Mouse (Mus musculus): ENCODE results near the gene Sncb. TPM values are rescaled to one million over a fixed set of nuclear protein-coding genes. Genes with fewer than 3 reads are reported as not detected.
A peak's percentile ranks its signal among the peaks of the same experiment; 100 is the strongest.

Sncb gene
- polyA plus RNA-seq, 1 experiment = 851 TPM

DNA sequence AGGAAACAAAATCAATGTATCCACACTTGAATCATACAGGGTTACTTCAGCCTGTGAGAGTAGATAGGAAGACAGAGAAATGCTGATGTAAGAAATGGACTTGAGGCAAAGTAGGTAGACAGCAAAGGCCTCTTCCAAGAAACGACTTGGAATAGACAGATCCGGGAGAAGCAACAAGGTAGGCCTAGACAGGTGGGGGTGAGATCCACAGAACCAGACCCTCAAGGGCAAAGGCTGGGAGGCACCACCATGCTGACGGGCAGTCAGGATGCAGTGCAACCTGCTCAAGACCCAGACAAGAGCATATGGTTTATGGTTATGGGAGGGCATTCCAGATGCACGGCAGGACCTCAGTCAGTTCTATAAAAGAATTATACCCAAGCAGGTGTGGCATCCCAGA, 617 bp upstream of the Sncb start:
- Histone ChIP-seq H3K27me3 (ENCODE audit: control insufficient read depth, insufficient read depth, low read length) (no peaks in the 10 kb centered on the region), H3K4me1 (ENCODE audit: control insufficient read depth, insufficient read depth, low read length) (peaks cover 17% of the 10 kb centered on the region), H3K4me3 (replicated peaks; ENCODE audit: insufficient read depth, low read depth, low read length) (peak overlapping the region; percentile 71), H3K27ac (ENCODE audit: insufficient read depth, low read length) (peak overlapping the region; percentile 85)
- 60% methylated on average over 4 of the region's 4 CpGs for WGBS
- peak in 1 of 2 experiments; percentile 38 for DNase-seq
- TF ChIP-seq POLR2A (IDR thresholded peaks at IDR 0.05; ENCODE audit: borderline replicate concordance, insufficient read depth, low read length) (no peak), CTCF (IDR thresholded peaks at IDR 0.05; ENCODE audit: borderline replicate concordance, insufficient read depth, low read depth, low read length) (no peak)

- peaks cover 23% of the 10 kb centered on the region for H3K4me1 ChIP-seq (ENCODE audit: control insufficient read depth, insufficient read depth, low read length)
- WGBS = 3% methylated on average over 44 of the region's 44 CpGs
- H3K4me3 ChIP-seq (replicated peaks; ENCODE audit: insufficient read depth, low read depth, low read length) = peak overlapping the region; percentile 71
- no peaks in the 10 kb centered on the region for H3K27me3 ChIP-seq (ENCODE audit: control insufficient read depth, insufficient read depth, low read length)
- DNase-seq = peak; percentile 75 to 81
- peak overlapping the region; percentile 85 for H3K27ac ChIP-seq (ENCODE audit: insufficient read depth, low read length)
- TF ChIP-seq CTCF (IDR thresholded peaks at IDR 0.05; ENCODE audit: borderline replicate concordance, insufficient read depth, low read depth, low read length) (no peak), POLR2A (IDR thresholded peaks at IDR 0.05; ENCODE audit: borderline replicate concordance, insufficient read depth, low read length) (no peak)
Observed at GRCm38 (mm10) chr13:54765281-54766191, 859 bp downstream of the Sncb start.

- 33% methylated on average over 7 of the region's 7 CpGs for WGBS
- peak in 1 of 2 experiments; percentile 39 for DNase-seq
- H3K27ac ChIP-seq (ENCODE audit: insufficient read depth, low read length) = peak overlapping the region; percentile 81; the same call in 1 of the 2 replicates
- no peaks in the 10 kb centered on the region for H3K27me3 ChIP-seq (ENCODE audit: control insufficient read depth, insufficient read depth, low read length)
- TF ChIP-seq POLR2A (IDR thresholded peaks at IDR 0.05; ENCODE audit: borderline replicate concordance, insufficient read depth, low read length) = no peak
- TF ChIP-seq CTCF (IDR thresholded peaks at IDR 0.05; ENCODE audit: borderline replicate concordance, insufficient read depth, low read depth, low read length) = no peak
- peaks cover 38% of the 10 kb centered on the region for H3K4me1 ChIP-seq (ENCODE audit: control insufficient read depth, insufficient read depth, low read length)
- no peak overlapping the region for H3K4me3 ChIP-seq (replicated peaks; ENCODE audit: insufficient read depth, low read depth, low read length)
Observed at GRCm38 (mm10) chr13:54760906-54761305, 5.5 kb downstream of the Sncb start.

DNA sequence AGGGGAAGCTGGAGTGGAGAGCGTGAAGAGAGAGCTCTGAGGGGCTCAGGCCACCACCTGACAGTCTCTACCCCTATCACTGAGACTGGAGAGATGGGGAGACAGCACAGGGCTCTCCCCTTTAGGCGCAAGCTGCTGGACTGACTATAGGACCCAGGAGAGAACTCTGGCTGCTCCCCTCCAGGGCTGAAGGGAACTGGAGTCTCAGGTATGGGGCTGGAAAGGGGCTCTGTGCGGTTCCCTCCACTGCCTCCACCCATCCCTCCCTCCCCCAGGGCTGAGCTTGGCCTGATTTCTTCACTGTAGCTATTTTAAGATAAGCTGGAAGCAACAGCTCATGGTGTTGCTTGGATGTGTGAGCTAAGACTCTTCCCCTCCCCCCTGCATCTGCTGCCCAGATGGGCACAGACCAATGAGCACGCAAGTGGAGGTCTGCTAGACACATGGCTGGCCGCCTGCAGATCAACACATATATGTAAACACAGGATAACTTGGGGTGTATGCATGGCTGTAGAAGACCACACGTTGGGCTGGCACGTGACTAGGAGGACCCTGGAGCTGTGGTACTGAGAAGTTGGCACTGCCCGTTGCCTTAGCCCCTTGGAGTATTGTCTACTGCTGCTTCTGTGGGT, 6.1 kb downstream of the Sncb start:
- 18% methylated on average over 8 of the region's 8 CpGs for WGBS
- TF ChIP-seq CTCF (IDR thresholded peaks at IDR 0.05; ENCODE audit: borderline replicate concordance, insufficient read depth, low read depth, low read length) (no peak), POLR2A (IDR thresholded peaks at IDR 0.05; ENCODE audit: borderline replicate concordance, insufficient read depth, low read length) (no peak)
- H3K27ac ChIP-seq (ENCODE audit: insufficient read depth, low read length) = peak overlapping the region; percentile 81
- DNase-seq = peak; percentile 68 to 78
- H3K4me3 ChIP-seq (replicated peaks; ENCODE audit: insufficient read depth, low read depth, low read length) = no peak overlapping the region
- H3K27me3 ChIP-seq (ENCODE audit: control insufficient read depth, insufficient read depth, low read length) = no peaks in the 10 kb centered on the region
- H3K4me1 ChIP-seq (ENCODE audit: control insufficient read depth, insufficient read depth, low read length) = peaks cover 42% of the 10 kb centered on the region

- 12% methylated on average over 7 of the region's 7 CpGs for WGBS
- Histone ChIP-seq H3K27me3 (ENCODE audit: control insufficient read depth, insufficient read depth, low read length) (no peaks in the 10 kb centered on the region), H3K27ac (ENCODE audit: insufficient read depth, low read length) (peak overlapping the region; percentile 81; the same call in 1 of the 2 replicates), H3K4me3 (replicated peaks; ENCODE audit: insufficient read depth, low read depth, low read length) (no peak overlapping the region), H3K4me1 (ENCODE audit: control insufficient read depth, insufficient read depth, low read length) (peaks cover 48% of the 10 kb centered on the region)
- TF ChIP-seq CTCF (IDR thresholded peaks at IDR 0.05; ENCODE audit: borderline replicate concordance, insufficient read depth, low read depth, low read length) (no peak), POLR2A (IDR thresholded peaks at IDR 0.05; ENCODE audit: borderline replicate concordance, insufficient read depth, low read length) (no peak)
- peak; percentile 49 to 60 for DNase-seq
Observed at GRCm38 (mm10) chr13:54759496-54759895, 6.9 kb downstream of the Sncb start.

- peaks cover 46% of the 10 kb centered on the region for H3K4me1 ChIP-seq (ENCODE audit: control insufficient read depth, insufficient read depth, low read length)
- TF ChIP-seq CTCF (IDR thresholded peaks at IDR 0.05; ENCODE audit: borderline replicate concordance, insufficient read depth, low read depth, low read length) (no peak), POLR2A (IDR thresholded peaks at IDR 0.05; ENCODE audit: borderline replicate concordance, insufficient read depth, low read length) (no peak)
- H3K27ac ChIP-seq (ENCODE audit: insufficient read depth, low read length) = peak overlapping the region; percentile 81
- H3K4me3 ChIP-seq (replicated peaks; ENCODE audit: insufficient read depth, low read depth, low read length) = peak overlapping the region; percentile 56
- under 1% methylated on average over 29 of the region's 29 CpGs for WGBS
- DNase-seq = peak; percentile 56 to 62
- no peaks in the 10 kb centered on the region for H3K27me3 ChIP-seq (ENCODE audit: control insufficient read depth, insufficient read depth, low read length)
Observed at GRCm38 (mm10) chr13:54758756-54759470, 7.5 kb downstream of the Sncb start.

DNA sequence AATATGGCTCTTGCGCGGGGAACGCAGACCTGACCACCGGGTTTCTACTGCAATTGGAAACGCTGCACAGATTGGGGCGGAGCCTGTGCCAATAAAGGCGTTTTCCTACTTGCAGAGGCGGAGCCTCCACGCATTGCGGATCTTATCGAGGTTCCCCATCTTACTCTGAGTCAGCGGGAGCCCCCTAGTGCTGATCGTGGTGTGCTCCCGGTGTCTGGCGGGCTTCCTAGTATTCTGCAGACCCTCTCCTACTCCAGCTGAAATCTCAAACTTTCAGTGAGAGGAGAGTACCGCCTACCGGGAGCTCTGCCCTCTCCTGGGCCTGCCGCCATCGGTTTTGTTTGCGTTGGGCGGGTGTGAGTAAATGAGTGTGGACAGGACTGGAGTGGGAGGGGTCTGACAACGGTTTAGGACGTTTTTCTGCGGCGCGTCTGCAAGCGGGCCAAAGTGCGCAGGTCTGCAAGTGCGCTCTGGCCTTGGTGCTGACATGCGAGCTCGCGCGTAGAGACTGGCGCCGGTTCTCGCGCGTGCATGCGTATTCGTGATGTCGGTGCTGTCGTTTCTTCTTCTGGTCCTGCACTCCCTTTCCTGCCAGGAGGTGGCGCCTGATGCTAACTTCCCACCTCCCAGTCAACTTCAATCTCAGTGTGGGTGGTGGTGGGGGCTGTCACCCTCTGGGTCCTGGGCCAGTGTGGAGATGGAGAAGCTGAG, 8.2 kb downstream of the Sncb start:
- peak overlapping the region; percentile 56 for H3K4me3 ChIP-seq (replicated peaks; ENCODE audit: insufficient read depth, low read depth, low read length)
- peak; percentile 63 for TF ChIP-seq POLR2A (IDR thresholded peaks at IDR 0.05; ENCODE audit: borderline replicate concordance, insufficient read depth, low read length)
- peak; percentile 95 for TF ChIP-seq CTCF (IDR thresholded peaks at IDR 0.05; ENCODE audit: borderline replicate concordance, insufficient read depth, low read depth, low read length)
- H3K27ac ChIP-seq (ENCODE audit: insufficient read depth, low read length) = peak overlapping the region; percentile 87
- WGBS = under 1% methylated on average over 43 of the region's 43 CpGs
- peaks cover 51% of the 10 kb centered on the region for H3K4me1 ChIP-seq (ENCODE audit: control insufficient read depth, insufficient read depth, low read length)
- no peaks in the 10 kb centered on the region for H3K27me3 ChIP-seq (ENCODE audit: control insufficient read depth, insufficient read depth, low read length)
- DNase-seq = peak; percentile 96 to 98
